Mouse (Mus musculus) neural tube, embryonic 15.5 days (tissue): ENCODE data around the gene Wdfy3. TPM values are rescaled to one million over a fixed set of nuclear protein-coding genes. Genes with fewer than 3 reads are reported as not detected.
A peak's percentile ranks its signal among the peaks of the same experiment; 100 is the strongest.
"Not testable (repeated sequence)": the region's sequence is repeated elsewhere in the genome, so short reads cannot be mapped to it uniquely, and the experiment has no call there.

Source experiments
- ATAC-seq: fragments of 200-750 bp; cut with Nextera tagmentation; 2 replicates; pipeline ENCODE4 v1.8.0; 2017; ENCODE audit warnings: mild to moderate bottlenecking, moderate TSS enrichment, moderate library complexity; ENCODE audit not compliant: low FRiP score
- H3K27ac ChIP-seq: fragments of 300-500 bp; sonication (generic); replicated peaks from 2 replicates; pipeline ENCODE4 v1.5.1; 2015; ENCODE audit warnings: mild to moderate bottlenecking, inconsistent platforms
- H3K27me3 ChIP-seq: fragments of 300-500 bp; sonication (generic); replicated peaks from 2 replicates; pipeline ENCODE4 v1.6.1; 2015; ENCODE audit warnings: inconsistent platforms
- H3K36me3 ChIP-seq: fragments of 300-500 bp; sonication (generic); 2 replicates; pipeline ENCODE4 v1.6.1; 2015; ENCODE audit warnings: inconsistent platforms
- H3K4me1 ChIP-seq: fragments of 300-500 bp; sonication (generic); 2 replicates; pipeline ENCODE4 v1.6.1; 2015; ENCODE audit warnings: inconsistent platforms
- H3K4me2 ChIP-seq: fragments of 300-500 bp; sonication (generic); 2 replicates; pipeline ENCODE4 v1.6.1; 2015; ENCODE audit warnings: inconsistent platforms, mild to moderate bottlenecking, moderate library complexity
- H3K4me3 ChIP-seq: fragments of 300-500 bp; sonication (generic); replicated peaks from 2 replicates; pipeline ENCODE4 v1.5.1; 2015; ENCODE audit warnings: mild to moderate bottlenecking, inconsistent platforms
- H3K9ac ChIP-seq: fragments of 300-500 bp; sonication (generic); replicated peaks from 2 replicates; pipeline ENCODE4 v1.6.1; 2015; ENCODE audit warnings: mild to moderate bottlenecking, inconsistent platforms
- H3K9me3 ChIP-seq: fragments of 300-500 bp; sonication (generic); replicated peaks from 2 replicates; pipeline ENCODE4 v1.6.1; 2016; ENCODE audit warnings: inconsistent platforms
- WGBS: fragments of 180-500 bp; shearing (Covaris S2); methylation state at CpG from one replicate; pipeline ENCODE4 v1.1.7; 2015; ENCODE audit warnings: mixed read lengths; 5-methylcytosine and 5-hydroxymethylcytosine counted together
- polyA plus RNA-seq: library from polyadenylated mRNA; unstranded; fragments of >200 nt; fragmentation: Nextera tagmentation; extraction: Ambion mirVana; gene quantifications from 2 replicates; pipeline ENCODE4 v1.2.1, GENCODE M21; 2015

The Wdfy3 gene
- polyA plus RNA-seq, 1 experiment from 2014 or later, result 22.9 TPM

- Histone ChIP-seq H3K4me2 (no peak overlapping the region), H3K4me1 (peaks cover 17% of the 10 kb centered on the region)
Observed at GRCm38 (mm10) chr5:101995451-101995995, 74.2 kb downstream of the Wdfy3 start.

GRCm38 (mm10) chr5:101993996-101994395 is 75.7 kb downstream of the Wdfy3 start:
- no peaks in the 10 kb centered on the region for H3K36me3 ChIP-seq
- H3K9ac ChIP-seq, result no peak overlapping the region
- H3K4me2 ChIP-seq, result no peak overlapping the region
- ATAC-seq, result no peak
- peaks cover 8% of the 10 kb centered on the region; the same call in 1 of the 2 replicates for H3K4me1 ChIP-seq
- H3K9me3 ChIP-seq, result no peaks in the 10 kb centered on the region
- H3K27me3 ChIP-seq, result no peaks in the 10 kb centered on the region
- 51% methylated on average over 5 of the region's 5 CpGs for WGBS
- H3K27ac ChIP-seq, result no peak overlapping the region
- no peak overlapping the region for H3K4me3 ChIP-seq

More at GRCm38 (mm10) chr5:101995451-101995995, 74.2 kb downstream of the Wdfy3 start:
- Histone ChIP-seq H3K9ac (no peak overlapping the region), H3K36me3 (no peaks in the 10 kb centered on the region), H3K27me3 (no peaks in the 10 kb centered on the region), H3K4me3 (no peak overlapping the region), H3K27ac (no peak overlapping the region), H3K9me3 (no peaks in the 10 kb centered on the region)
- no peak for ATAC-seq
- WGBS, result 74% methylated on average over 3 of the region's 3 CpGs

GRCm38 (mm10) chr5:101992969-101993670 is 76.6 kb downstream of the Wdfy3 start:
- ATAC-seq, result no peak
- Histone ChIP-seq H3K27ac (no peak overlapping the region), H3K4me3 (no peak overlapping the region), H3K9ac (no peak overlapping the region), H3K27me3 (no peaks in the 10 kb centered on the region), H3K36me3 (no peaks in the 10 kb centered on the region), H3K4me1 (peaks cover 6% of the 10 kb centered on the region; the same call in 1 of the 2 replicates), H3K9me3 (no peaks in the 10 kb centered on the region), H3K4me2 (no peak overlapping the region)
- WGBS, result 90% methylated on average over 7 of the region's 7 CpGs

- WGBS, result 81% methylated on average over 7 of the region's 7 CpGs
- H3K9ac ChIP-seq, result no peak overlapping the region
Observed at GRCm38 (mm10) chr5:101990298-101990845, 79.3 kb downstream of the Wdfy3 start.

GRCm38 (mm10) chr5:101988476-101988875 is 81.2 kb downstream of the Wdfy3 start:
- WGBS, result 84% methylated on average over 10 of the region's 10 CpGs
- Histone ChIP-seq H3K9ac (no peak overlapping the region), H3K27me3 (no peaks in the 10 kb centered on the region), H3K27ac (0 out of 2 replicates have a peak overlapping the region, but pooled peaks have one; percentile 1), H3K36me3 (no peaks in the 10 kb centered on the region), H3K9me3 (no peaks in the 10 kb centered on the region), H3K4me2 (no peak overlapping the region), H3K4me1 (peaks cover 17% of the 10 kb centered on the region), H3K4me3 (no peak overlapping the region)
- no peak for ATAC-seq

More at GRCm38 (mm10) chr5:101990298-101990845, 79.3 kb downstream of the Wdfy3 start:
- H3K27ac ChIP-seq, result 0 out of 2 replicates have a peak overlapping the region, but pooled peaks have one; percentile 9
- no peaks in the 10 kb centered on the region for H3K36me3 ChIP-seq
- H3K4me2 ChIP-seq, result no peak overlapping the region
- ATAC-seq, result no peak
- no peaks in the 10 kb centered on the region for H3K9me3 ChIP-seq
- peaks cover 17% of the 10 kb centered on the region for H3K4me1 ChIP-seq
- no peaks in the 10 kb centered on the region for H3K27me3 ChIP-seq
- H3K4me3 ChIP-seq, result no peak overlapping the region

- Histone ChIP-seq H3K27me3 (no peaks in the 10 kb centered on the region), H3K9ac (no peak overlapping the region), H3K4me2 (no peak overlapping the region), H3K27ac (no peak overlapping the region), H3K36me3 (no peaks in the 10 kb centered on the region), H3K4me1 (peaks cover 21% of the 10 kb centered on the region), H3K4me3 (no peak overlapping the region), H3K9me3 (no peaks in the 10 kb centered on the region)
- WGBS, result 70% methylated on average over 3 of the region's 3 CpGs
- no peak for ATAC-seq
Observed at GRCm38 (mm10) chr5:101986694-101987093, 83.0 kb downstream of the Wdfy3 start.

- 66% methylated on average over 5 of the region's 5 CpGs for WGBS
- H3K36me3 ChIP-seq, result peaks cover 24% of the 10 kb centered on the region
- H3K27ac ChIP-seq, result peak overlapping the region; percentile 6
Observed at GRCm38 (mm10) chr5:101982239-101982638, 87.5 kb downstream of the Wdfy3 start.

GRCm38 (mm10) chr5:101979594-101979993 is 90.1 kb downstream of the Wdfy3 start:
- peaks cover 24% of the 10 kb centered on the region for H3K36me3 ChIP-seq
- H3K27ac ChIP-seq, result no peak overlapping the region
- H3K27me3 ChIP-seq, result no peaks in the 10 kb centered on the region
- H3K9me3 ChIP-seq, result no peaks in the 10 kb centered on the region
- no peak overlapping the region for H3K9ac ChIP-seq
- peaks cover 9% of the 10 kb centered on the region for H3K4me1 ChIP-seq
- no peak overlapping the region for H3K4me2 ChIP-seq
- 92% methylated on average over 6 of the region's 6 CpGs for WGBS
- no peak overlapping the region for H3K4me3 ChIP-seq
- ATAC-seq, result no peak

More at GRCm38 (mm10) chr5:101982239-101982638, 87.5 kb downstream of the Wdfy3 start:
- Histone ChIP-seq H3K9me3 (no peaks in the 10 kb centered on the region), H3K4me2 (no peak overlapping the region), H3K9ac (no peak overlapping the region), H3K27me3 (no peaks in the 10 kb centered on the region), H3K4me3 (no peak overlapping the region), H3K4me1 (peaks cover 21% of the 10 kb centered on the region)
- no peak for ATAC-seq

GRCm38 (mm10) chr5:101972594-101972993 is 97.1 kb downstream of the Wdfy3 start:
- H3K27me3 ChIP-seq, H3K4me3 ChIP-seq, H3K9ac ChIP-seq, H3K27ac ChIP-seq, H3K4me2 ChIP-seq, H3K9me3 ChIP-seq, H3K36me3 ChIP-seq, ATAC-seq: not testable (repeated sequence)
- 86% methylated on average over 4 of the region's 4 CpGs for WGBS
- H3K4me1 ChIP-seq, result 0 out of 2 replicates have a peak, but pooled peaks cover 11% of the 10 kb centered on the region

GRCm38 (mm10) chr5:101968153-101968851 is 101.4 kb downstream of the Wdfy3 start:
- H3K4me2 ChIP-seq, result no peak overlapping the region
- no peak overlapping the region for H3K4me3 ChIP-seq
- H3K9ac ChIP-seq, result no peak overlapping the region
- WGBS, result 57% methylated on average over 12 of the region's 12 CpGs
- no peaks in the 10 kb centered on the region for H3K27me3 ChIP-seq
- peaks cover 21% of the 10 kb centered on the region for H3K4me1 ChIP-seq
- H3K27ac ChIP-seq, result no peak overlapping the region
- ATAC-seq, result no peak
- H3K36me3 ChIP-seq, result peaks cover 8% of the 10 kb centered on the region
- H3K9me3 ChIP-seq, result no peaks in the 10 kb centered on the region

- H3K4me2 ChIP-seq, result no peak overlapping the region
- 85% methylated on average over 2 of the region's 2 CpGs for WGBS
- no peak overlapping the region for H3K4me3 ChIP-seq
- H3K4me1 ChIP-seq, result peaks cover 26% of the 10 kb centered on the region
- ATAC-seq, result no peak
- no peaks in the 10 kb centered on the region for H3K27me3 ChIP-seq
- H3K9ac ChIP-seq, result no peak overlapping the region
- H3K9me3 ChIP-seq, result no peaks in the 10 kb centered on the region
- 0 out of 2 replicates have a peak overlapping the region, but pooled peaks have one; percentile 19 for H3K27ac ChIP-seq
- H3K36me3 ChIP-seq, result peaks cover 8% of the 10 kb centered on the region
Observed at GRCm38 (mm10) chr5:101967832-101968152, 101.9 kb downstream of the Wdfy3 start.
